1 mouse cellular context compared by ENCODE assay signal in the genomic region with DNA sequence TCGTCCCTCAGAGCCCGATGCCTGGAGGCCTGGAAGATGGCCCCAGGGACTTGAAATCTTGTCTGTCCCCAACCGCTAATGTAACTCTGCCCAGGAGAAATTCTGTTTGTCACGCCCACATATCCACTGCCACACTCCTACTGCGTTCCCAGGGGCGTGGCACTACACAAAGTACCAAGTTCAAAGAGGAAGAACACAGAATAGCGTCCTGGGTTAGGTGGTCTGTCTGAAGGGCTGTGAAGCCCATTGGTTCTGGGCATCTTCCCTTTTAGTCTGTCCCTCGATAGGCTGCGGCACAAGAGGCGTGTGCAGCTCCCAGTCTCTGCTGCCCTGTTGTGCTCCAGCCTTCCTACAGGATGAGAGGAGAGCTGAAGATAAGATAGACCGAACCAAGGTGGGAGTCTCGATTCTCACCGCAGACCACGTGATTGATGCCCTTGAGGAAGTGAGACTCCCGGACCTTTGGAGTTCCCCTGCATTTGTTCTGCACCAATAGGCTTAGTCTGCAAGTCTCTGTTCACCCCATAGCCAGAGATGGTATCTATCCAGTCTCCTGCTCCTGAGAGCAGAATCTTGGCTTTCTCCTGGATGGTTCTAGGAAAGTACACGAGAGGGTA.
TF ChIP-seq lines count a peak whose summit lies in the region.

No protein-coding gene starts in this region.

TF ChIP-seq in CH12.LX, 34 proteins besides CTCF, POLR2A, EP300 and RAD21 (continued from another document):
- TF ChIP-seq ZNF384 (IDR thresholded peaks at IDR 0.05; ENCODE audit: low read depth, low read length) (no peak), TCF12 (IDR thresholded peaks at IDR 0.05; ENCODE audit: low read depth, low read length) (peak; percentile 87), MEF2A (IDR thresholded peaks at IDR 0.05; ENCODE audit: borderline replicate concordance, low read depth, low read length) (peak; percentile 57; the same call in 1 of the 2 replicates), MXI1 (IDR thresholded peaks at IDR 0.05; ENCODE audit: low read depth, low read length) (no peak; the same call in 1 of the 2 replicates), HCFC1 (IDR thresholded peaks at IDR 0.05; ENCODE audit: low read depth, low read length) (no peak), JUND (conservative IDR thresholded peaks at IDR 0.05; ENCODE audit: low read depth, low read length) (no peak), MAZ (IDR thresholded peaks at IDR 0.05; ENCODE audit: low read depth, low read length) (no peak), MYC (IDR thresholded peaks at IDR 0.05; ENCODE audit: low read depth, low read length) (peak; percentile 79; the same call in 1 of the 2 replicates), ELF1 (IDR thresholded peaks at IDR 0.05; ENCODE audit: low read depth, low read length) (peak; percentile 61), CHD1 (IDR thresholded peaks at IDR 0.05; ENCODE audit: low read depth, low read length) (no peak), E2F4 (IDR thresholded peaks at IDR 0.05; ENCODE audit: insufficient replicate concordance, low read depth, low read length) (no peak), PAX5 (IDR thresholded peaks at IDR 0.05; ENCODE audit: low read length) (no peak), POLR2AphosphoS2 (IDR thresholded peaks at IDR 0.05; ENCODE audit: low read depth, low read length) (no peak), IRF4 (IDR thresholded peaks at IDR 0.05; ENCODE audit: low read depth, low read length) (peak; percentile 99), USF1 (IDR thresholded peaks at IDR 0.05; ENCODE audit: low read depth, low read length) (peak; percentile 91), TBP (conservative IDR thresholded peaks at IDR 0.05; ENCODE audit: low read depth, low read length) (peak; percentile 80; the same call in 1 of the 2 replicates), USF2 (conservative IDR thresholded peaks at IDR 0.05; ENCODE audit: low read depth, low read length) (peak; percentile 94), BHLHE40 (IDR thresholded peaks at IDR 0.05; ENCODE audit: low read depth, low read length) (peak; percentile 93), SIN3A (IDR thresholded peaks at IDR 0.05; ENCODE audit: low read length) (peak; percentile 10; the same call in 1 of the 2 replicates), ETS1 (conservative IDR thresholded peaks at IDR 0.05; ENCODE audit: low read depth, low read length) (peak; percentile 74), KAT2A (IDR thresholded peaks at IDR 0.05; ENCODE audit: insufficient replicate concordance, low read length) (no peak), ZMIZ1 (IDR thresholded peaks at IDR 0.05; ENCODE audit: low read depth, low read length) (peak; percentile 8; the same call in 1 of the 2 replicates), RCOR1 (conservative IDR thresholded peaks at IDR 0.05; ENCODE audit: low read depth, low read length) (peak; percentile 92; the same call in 1 of the 2 replicates), SMC3 (IDR thresholded peaks at IDR 0.05; ENCODE audit: low read depth, low read length) (no peak), NRF1 (IDR thresholded peaks at IDR 0.05; ENCODE audit: low read depth, low read length) (no peak), UBTF (IDR thresholded peaks at IDR 0.05; ENCODE audit: low read depth, low read length) (no peak), NELFE (IDR thresholded peaks at IDR 0.05; ENCODE audit: low read depth, low read length) (peak; percentile 62; the same call in 1 of the 2 replicates), CHD2 (IDR thresholded peaks at IDR 0.05; ENCODE audit: low read length) (peak; percentile 64), ZC3H11A (IDR thresholded peaks at IDR 0.05; ENCODE audit: low read depth, low read length) (no peak), ZKSCAN1 (IDR thresholded peaks at IDR 0.05; ENCODE audit: borderline replicate concordance, low read depth, low read length) (no peak)
